Mouse (Mus musculus) heart, embryonic 14.5 days (tissue): ENCODE results near the gene Aff3. TPM values are rescaled to one million over a fixed set of nuclear protein-coding genes. Genes with fewer than 3 reads are reported as not detected.

Source experiments
- ATAC-seq: fragments of 200-750 bp; cut with Nextera tagmentation; 2 replicates; pipeline ENCODE4 v1.8.0; 2017; ENCODE audit warnings: low read depth, moderate TSS enrichment; ENCODE audit not compliant: insufficient number of reproducible peaks, insufficient read depth, low FRiP score
- H3K27ac ChIP-seq, 2 experiments: fragments of 200-500 bp in 1 of 2; fragments of 300-500 bp in 1 of 2; sonication (generic) in 1 of 2; replicated peaks in 1 of 2; 2 replicates each; pipeline ENCODE4 v1.5.1; 2012 to 2014; ENCODE audit warnings: low read depth in 2 of 2, low read length in 2 of 2, control low read depth in 1 of 2, mild to moderate bottlenecking in 1 of 2, mixed read lengths in 1 of 2; ENCODE audit not compliant: control insufficient read depth in 1 of 2, insufficient read depth in 1 of 2
- H3K27me3 ChIP-seq: fragments of 300-500 bp; sonication (generic); 2 replicates; pipeline ENCODE4 v1.6.1; 2014; ENCODE audit warnings: mild to moderate bottlenecking, low read length, control low read depth; ENCODE audit not compliant: control insufficient read depth, insufficient read depth
- H3K36me3 ChIP-seq: fragments of 300-500 bp; sonication (generic); 2 replicates; pipeline ENCODE4 v1.6.1; 2014; ENCODE audit warnings: mild to moderate bottlenecking, control low read depth, low read length, mixed read lengths; ENCODE audit not compliant: control insufficient read depth, insufficient read depth
- H3K4me1 ChIP-seq, 2 experiments: fragments of 200-500 bp in 1 of 2; fragments of 300-500 bp in 1 of 2; sonication (generic) in 1 of 2; 2 replicates each; pipeline ENCODE4 v1.6.1; 2012 to 2014; ENCODE audit warnings: low read length in 2 of 2, control low read depth in 1 of 2, mixed read lengths in 1 of 2; ENCODE audit not compliant: control insufficient read depth in 2 of 2, insufficient read depth in 2 of 2
- H3K4me2 ChIP-seq: fragments of 300-500 bp; sonication (generic); 2 replicates; pipeline ENCODE4 v1.6.1; 2014; ENCODE audit warnings: mild to moderate bottlenecking, low read length
- H3K4me3 ChIP-seq, 2 experiments: fragments of 200-500 bp in 1 of 2; fragments of 300-500 bp in 1 of 2; sonication (generic) in 1 of 2; 2 replicates each; pipeline ENCODE4 v1.5.1; 2012 to 2014; ENCODE audit warnings: low read length in 2 of 2, mild to moderate bottlenecking in 2 of 2, control low read depth in 1 of 2, low read depth in 1 of 2, moderate library complexity in 1 of 2; ENCODE audit not compliant: control insufficient read depth in 1 of 2, insufficient read depth in 1 of 2
- H3K9ac ChIP-seq: fragments of 300-500 bp; sonication (generic); 2 replicates; pipeline ENCODE4 v1.6.1; 2014; ENCODE audit warnings: mild to moderate bottlenecking, low read length
- H3K9me3 ChIP-seq: fragments of 300-500 bp; sonication (generic); 2 replicates; pipeline ENCODE4 v1.6.1; 2016; ENCODE audit warnings: low read length, control low read depth; ENCODE audit not compliant: control insufficient read depth
- WGBS: fragments of 180-500 bp; shearing (Covaris S2); extraction: QIAGEN DNeasy Blood & Tissue Kit; methylation state at CpG from one replicate; pipeline ENCODE4 v1.1.7; 2014; 5-methylcytosine and 5-hydroxymethylcytosine counted together
- polyA plus RNA-seq: library from polyadenylated mRNA; unstranded; fragments of >200 nt; fragmentation: Nextera tagmentation; extraction: Ambion mirVana; gene quantifications from 2 replicates; pipeline ENCODE4 v1.2.1, GENCODE M21; 2014

The Aff3 gene
- polyA plus RNA-seq, 1 experiment from 2014 or later: 4.1 TPM

DNA sequence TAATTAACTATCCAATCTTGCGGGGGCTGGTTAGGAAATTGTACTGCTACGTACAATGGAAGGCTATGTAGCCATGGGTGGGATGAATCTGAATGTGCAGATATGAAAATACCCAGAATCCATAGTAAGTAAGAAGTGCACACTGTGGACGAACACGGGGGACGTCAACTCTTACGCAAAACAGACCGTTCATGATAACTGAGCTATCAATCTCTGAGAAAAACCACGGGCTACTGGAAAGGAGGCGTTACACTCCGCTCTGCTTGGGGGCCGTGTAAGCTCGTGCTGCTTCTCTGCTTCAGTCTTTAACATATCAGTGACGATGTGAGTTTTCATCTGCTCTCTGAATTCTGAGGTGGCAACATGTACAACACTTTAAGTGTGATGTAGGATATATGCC is 114.2 kb downstream of the Aff3 start:
- peaks cover 16 to 19% of the 10 kb centered on the region in 2 experiments for H3K4me1 ChIP-seq
- no peak overlapping the region for H3K4me3 ChIP-seq
- 54% methylated on average over 13 of the region's 13 CpGs for WGBS
- no peak for ATAC-seq
- H3K9ac ChIP-seq: no peak overlapping the region
- no peak overlapping the region for H3K27ac ChIP-seq
- no peak overlapping the region for H3K4me2 ChIP-seq
- no peaks in the 10 kb centered on the region for H3K27me3 ChIP-seq
- H3K9me3 ChIP-seq: no peaks in the 10 kb centered on the region
- no peaks in the 10 kb centered on the region for H3K36me3 ChIP-seq

DNA sequence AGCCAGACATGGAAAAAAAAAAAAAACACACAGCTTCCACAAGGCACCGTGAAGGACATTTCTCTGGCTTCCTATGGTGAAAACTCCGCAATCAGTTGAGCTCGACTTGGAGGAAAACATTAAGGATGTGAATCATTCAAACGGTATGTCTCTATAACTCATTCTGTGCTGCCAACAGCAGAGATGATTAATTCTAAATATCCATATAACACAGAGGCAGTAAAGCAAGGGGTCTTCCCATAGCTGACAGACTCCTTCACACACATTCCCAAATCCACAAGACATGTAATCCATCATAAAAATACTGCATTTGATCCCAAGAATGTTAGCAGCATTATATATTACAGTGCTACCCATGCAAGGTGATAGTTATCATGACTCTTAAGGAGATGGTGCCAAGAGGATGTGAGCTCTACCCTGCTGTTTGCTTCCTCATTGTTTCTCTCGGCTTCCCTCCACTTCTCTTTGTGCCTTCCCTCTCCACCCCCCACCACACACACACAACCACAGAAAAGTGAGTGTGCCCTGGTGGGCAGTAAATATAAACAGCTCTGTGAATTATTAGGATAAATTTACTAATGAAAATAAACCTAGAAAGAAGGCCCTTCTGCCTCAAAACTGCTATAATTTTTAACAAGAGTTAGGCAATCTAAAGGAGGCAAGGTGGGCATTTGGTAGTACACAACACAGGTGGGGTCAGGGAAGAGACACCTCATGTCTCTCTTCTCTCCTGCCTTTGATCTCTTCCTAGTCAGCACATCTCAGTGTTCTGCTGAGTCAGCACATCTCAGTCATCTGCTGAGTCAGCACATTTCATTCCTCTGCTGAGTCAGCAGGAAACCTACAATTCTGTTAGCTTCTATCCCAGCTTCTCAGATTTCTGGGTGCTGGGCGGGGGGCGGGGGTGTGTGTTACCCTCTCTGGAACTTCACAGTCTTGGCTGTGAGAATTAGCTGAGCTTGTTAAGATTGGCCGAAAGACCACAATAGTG is 115.8 kb downstream of the Aff3 start:
- H3K9me3 ChIP-seq: no peaks in the 10 kb centered on the region
- no peak overlapping the region for H3K27ac ChIP-seq
- no peaks in the 10 kb centered on the region for H3K36me3 ChIP-seq
- H3K27me3 ChIP-seq: no peaks in the 10 kb centered on the region
- no peak for ATAC-seq
- peaks cover 20 to 27% of the 10 kb centered on the region in 2 experiments for H3K4me1 ChIP-seq
- no peak overlapping the region for H3K4me2 ChIP-seq
- WGBS: 66% methylated on average over 8 of the region's 8 CpGs
- no peak overlapping the region for H3K4me3 ChIP-seq
- no peak overlapping the region for H3K9ac ChIP-seq

GRCm38 (mm10) chr1:38547685-38548084 is 117.1 kb downstream of the Aff3 start:
- ATAC-seq: no peak
- Histone ChIP-seq H3K4me1 (peaks cover 20 to 27% of the 10 kb centered on the region in 2 experiments), H3K36me3 (no peaks in the 10 kb centered on the region), H3K9ac (no peak overlapping the region), H3K4me2 (no peak overlapping the region), H3K27ac (no peak overlapping the region), H3K4me3 (no peak overlapping the region), H3K9me3 (no peaks in the 10 kb centered on the region), H3K27me3 (no peaks in the 10 kb centered on the region)
- 81% methylated on average over 9 of the region's 9 CpGs for WGBS

DNA sequence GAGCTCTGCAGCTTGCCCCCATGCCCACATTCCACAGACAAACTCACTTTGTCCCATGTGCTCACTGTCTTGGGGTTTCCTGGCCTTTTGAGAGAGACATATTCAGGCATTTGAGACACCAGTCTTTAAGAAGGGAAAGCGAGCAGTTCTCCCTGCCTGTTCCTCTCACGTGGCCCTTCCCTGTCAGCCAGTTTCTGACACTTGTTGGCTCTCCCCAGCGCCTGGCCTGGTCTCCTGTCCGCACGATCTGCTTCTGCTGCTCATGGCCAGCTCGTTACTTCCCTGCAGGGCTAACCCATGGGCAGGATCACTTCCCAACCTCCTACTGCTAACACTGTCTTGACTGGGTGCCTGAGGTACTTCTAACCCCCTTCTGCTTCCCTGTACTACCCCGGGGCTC is 118.1 kb downstream of the Aff3 start:
- no peaks in the 10 kb centered on the region for H3K36me3 ChIP-seq
- H3K4me3 ChIP-seq: no peak overlapping the region
- H3K27ac ChIP-seq: no peak overlapping the region
- no peaks in the 10 kb centered on the region for H3K9me3 ChIP-seq
- 35% methylated on average over 7 of the region's 7 CpGs for WGBS
- ATAC-seq: no peak
- H3K4me2 ChIP-seq: no peak overlapping the region; the same call in 1 of the 2 replicates
- H3K4me1 ChIP-seq: peaks cover 20 to 27% of the 10 kb centered on the region in 2 experiments
- no peaks in the 10 kb centered on the region for H3K27me3 ChIP-seq
- H3K9ac ChIP-seq: no peak overlapping the region

DNA sequence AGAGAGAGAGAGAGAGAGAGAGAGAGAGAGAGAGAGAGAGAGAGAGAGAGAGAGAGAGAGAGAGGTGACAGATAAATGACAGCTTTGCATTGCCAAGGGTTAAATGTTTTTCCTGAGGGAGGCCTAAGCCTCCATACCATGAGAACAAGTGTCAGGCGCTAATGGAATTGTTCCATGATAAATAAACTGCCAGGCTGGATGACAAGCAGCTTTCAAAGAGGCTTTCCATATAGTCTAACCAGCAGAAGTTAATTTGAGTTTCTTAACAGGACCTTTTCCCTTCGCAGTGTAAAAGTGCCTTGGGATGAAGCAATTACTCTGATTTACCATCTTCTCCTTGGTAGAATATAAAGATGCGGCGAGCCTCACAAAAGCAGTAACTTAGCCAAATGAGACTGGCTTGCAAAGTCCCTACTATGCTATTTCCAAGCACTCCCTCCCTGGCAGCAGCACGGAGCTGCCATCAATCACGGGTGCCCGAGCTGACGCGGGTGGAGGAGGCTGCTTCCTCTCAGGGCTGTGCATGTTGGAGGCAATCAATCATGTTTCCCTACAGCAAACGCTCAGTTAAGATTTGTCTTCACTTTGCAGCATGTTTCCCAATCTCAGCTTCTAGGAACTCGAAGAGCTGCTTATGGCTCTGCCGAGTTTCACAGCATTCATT is 119.3 kb downstream of the Aff3 start:
- H3K4me2 ChIP-seq: no peak overlapping the region
- no peak overlapping the region for H3K4me3 ChIP-seq
- no peak overlapping the region for H3K9ac ChIP-seq
- no peak overlapping the region for H3K27ac ChIP-seq
- no peaks in the 10 kb centered on the region for H3K36me3 ChIP-seq
- peaks cover 20 to 27% of the 10 kb centered on the region in 2 experiments for H3K4me1 ChIP-seq
- H3K9me3 ChIP-seq: no peaks in the 10 kb centered on the region
- no peaks in the 10 kb centered on the region for H3K27me3 ChIP-seq
- no peak for ATAC-seq
- 27% methylated on average over 12 of the region's 12 CpGs for WGBS

DNA sequence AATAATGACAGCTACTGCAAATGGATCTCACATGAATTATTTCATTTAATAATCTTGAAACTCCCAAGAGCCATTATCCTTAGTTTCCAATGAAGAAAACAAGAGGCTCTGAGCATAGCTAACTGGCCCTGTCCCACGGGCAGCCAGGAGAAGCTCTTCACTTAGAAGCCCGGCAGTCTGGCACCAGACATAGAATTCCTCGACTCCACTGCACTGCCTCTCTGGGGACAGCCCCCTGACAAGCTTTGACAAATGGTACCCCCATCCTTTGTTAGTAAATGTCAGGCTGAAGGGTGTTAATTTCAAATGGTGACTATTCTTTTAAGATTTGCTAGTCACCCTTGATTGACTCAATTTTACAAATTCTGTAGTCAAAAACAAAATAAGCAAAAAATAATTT is 120.3 kb downstream of the Aff3 start:
- no peak for ATAC-seq
- Histone ChIP-seq H3K4me3 (no peak overlapping the region), H3K36me3 (no peaks in the 10 kb centered on the region), H3K4me1 (peaks cover 20 to 27% of the 10 kb centered on the region in 2 experiments), H3K27ac (no peak overlapping the region), H3K27me3 (no peaks in the 10 kb centered on the region), H3K9ac (no peak overlapping the region), H3K9me3 (no peaks in the 10 kb centered on the region), H3K4me2 (no peak overlapping the region)
- 31% methylated on average over 3 of the region's 3 CpGs for WGBS

- WGBS: 48% methylated on average over 4 of the region's 4 CpGs
- Histone ChIP-seq H3K9me3 (no peaks in the 10 kb centered on the region), H3K4me2 (no peak overlapping the region), H3K4me3 (no peak overlapping the region), H3K27ac (no peak overlapping the region), H3K9ac (no peak overlapping the region), H3K4me1 (peaks cover 11 to 19% of the 10 kb centered on the region in 2 experiments), H3K27me3 (no peaks in the 10 kb centered on the region), H3K36me3 (no peaks in the 10 kb centered on the region)
- no peak for ATAC-seq
Measured at GRCm38 (mm10) chr1:38541536-38541935, 123.2 kb downstream of the Aff3 start.
